Mouse (Mus musculus) C2C12 (cell line): ENCODE data around the gene AC131692.1. TPM values are rescaled to one million over a fixed set of nuclear protein-coding genes. Genes with fewer than 3 reads are reported as not detected.

Experiments
- H3K27me3 ChIP-seq: one replicate; pipeline ENCODE4 v1.6.1; 2011; ENCODE audit not compliant: control insufficient read depth, insufficient read depth, insufficient read length
- H3K36me3 ChIP-seq: one replicate; pipeline ENCODE4 v1.6.1; 2011; ENCODE audit not compliant: control insufficient read depth, insufficient read depth
- H3K4me3 ChIP-seq: one replicate; pipeline ENCODE4 v1.5.1; 2011; ENCODE audit warnings: mild to moderate bottlenecking, control low read depth; ENCODE audit not compliant: poor library complexity, insufficient read depth, severe bottlenecking
- H3K79me2 ChIP-seq: one replicate; pipeline ENCODE4 v1.6.1; 2011; ENCODE audit not compliant: control insufficient read depth, insufficient read depth
- H3K79me3 ChIP-seq: one replicate; pipeline ENCODE4 v1.6.1; 2011; ENCODE audit warnings: low read depth, control low read depth
- H3ac ChIP-seq: one replicate; pipeline ENCODE3; 2011; ENCODE audit warnings: low read depth; ENCODE audit not compliant: control insufficient read depth, insufficient read length
- CEBPB ChIP-seq: IDR thresholded peaks from one replicate; pipeline ENCODE4 v1.6.1; 2011; ENCODE audit warnings: low read depth, mild to moderate bottlenecking, control low read depth, moderate library complexity
- CTCF ChIP-seq: IDR thresholded peaks from one replicate; pipeline ENCODE4 v1.5.1; 2011; ENCODE audit not compliant: control insufficient read depth, insufficient read depth, insufficient read length
- FOSL1 ChIP-seq: IDR thresholded peaks from one replicate; pipeline ENCODE4 v1.8.0; 2011; ENCODE audit warnings: mild to moderate bottlenecking, low read length; ENCODE audit not compliant: poor library complexity, insufficient read depth, severe bottlenecking
- MAX ChIP-seq: IDR thresholded peaks from one replicate; pipeline ENCODE4 v1.6.1; 2011; ENCODE audit warnings: mild to moderate bottlenecking, control low read depth
- MYOD1 ChIP-seq: IDR thresholded peaks from one replicate; pipeline ENCODE4 v1.6.1; 2011; ENCODE audit warnings: low read depth; ENCODE audit not compliant: control insufficient read depth, insufficient read length
- MYOG ChIP-seq: IDR thresholded peaks from one replicate; pipeline ENCODE4 v1.6.1; 2011; ENCODE audit not compliant: control insufficient read depth, insufficient read length; ENCODE audit errors: extremely low read depth
- USF1 ChIP-seq: IDR thresholded peaks from one replicate; pipeline ENCODE4 v1.6.1; 2011; ENCODE audit warnings: low read depth, mild to moderate bottlenecking, control low read depth, moderate library complexity
- polyA plus RNA-seq: library from polyadenylated mRNA; unstranded; fragments of >200 nt; fragmentation: generic; extraction: Trizol; gene quantifications from one replicate; pipeline ENCODE4 v1.2.1, GENCODE M21; 2012; ENCODE audit warnings: missing spikeins

Gene AC131692.1
- polyA plus RNA-seq, 1 experiment: 0.36 TPM

- H3K36me3 ChIP-seq: peaks cover 9% of the 10 kb centered on the region
- H3K79me3 ChIP-seq: peaks cover 13% of the 10 kb centered on the region
- no peaks in the 10 kb centered on the region for H3K27me3 ChIP-seq
- peak overlapping the region; percentile 47 for H3ac ChIP-seq
- peak overlapping the region; percentile 30 for H3K4me3 ChIP-seq
- H3K79me2 ChIP-seq: peaks cover 18% of the 10 kb centered on the region
- TF ChIP-seq FOSL1 (no peak), MYOD1 (no peak)
These were observed 27.6 kb upstream of the AC131692.1 start for GRCm38 (mm10) chr19:6066571-6066970.

GRCm38 (mm10) chr19:6067011-6067723, 27.1 kb upstream of the AC131692.1 start:
- TF ChIP-seq USF1 (no peak), CEBPB (no peak), MYOG (no peak), CTCF (peak; percentile 92), MAX (no peak)
- Histone ChIP-seq H3ac (peak overlapping the region; percentile 47), H3K36me3 (peaks cover 9% of the 10 kb centered on the region), H3K79me3 (peaks cover 7% of the 10 kb centered on the region), H3K27me3 (no peaks in the 10 kb centered on the region), H3K79me2 (peaks cover 12% of the 10 kb centered on the region), H3K4me3 (peak overlapping the region; percentile 30)

- Histone ChIP-seq H3K79me2 (peaks cover 5% of the 10 kb centered on the region), H3K4me3 (peak within 1 kb of the TSS; percentile 30), H3ac (peak within 1 kb of the TSS; percentile 47), H3K79me3 (peaks cover 2% of the 10 kb centered on the region), H3K36me3 (peaks cover 9% of the 10 kb centered on the region), H3K27me3 (no peaks in the 10 kb centered on the region)
- no peak for TF ChIP-seq MAX
- TF ChIP-seq CTCF: no peak
- no peak for TF ChIP-seq MYOD1
- TF ChIP-seq MYOG: no peak
- TF ChIP-seq FOSL1: no peak
- no peak for TF ChIP-seq USF1
- TF ChIP-seq CEBPB: no peak
These were observed 26.3 kb upstream of the AC131692.1 start, which contains the start of gene Tm7sf2 for GRCm38 (mm10) chr19:6067724-6068415. TSS of gene Tm7sf2 (minus strand) at chr19:6068373.

- TF ChIP-seq MYOD1 (no peak), CEBPB (no peak), CTCF (no peak), MYOG (no peak), USF1 (no peak), FOSL1 (no peak)
- no peak overlapping the region for H3K4me3 ChIP-seq
- no peak overlapping the region for H3ac ChIP-seq
- H3K79me2 ChIP-seq: no peaks in the 10 kb centered on the region
- peaks cover 9% of the 10 kb centered on the region for H3K36me3 ChIP-seq
- no peaks in the 10 kb centered on the region for H3K27me3 ChIP-seq
- no peaks in the 10 kb centered on the region for H3K79me3 ChIP-seq
These were observed 25.3 kb upstream of the AC131692.1 start for GRCm38 (mm10) chr19:6068951-6069350.

GRCm38 (mm10) chr19:6069851-6070250, 24.4 kb upstream of the AC131692.1 start:
- Histone ChIP-seq H3K36me3 (peaks cover 15% of the 10 kb centered on the region), H3K27me3 (no peaks in the 10 kb centered on the region), H3K79me3 (no peaks in the 10 kb centered on the region), H3K79me2 (peaks cover 8% of the 10 kb centered on the region), H3ac (no peak overlapping the region), H3K4me3 (no peak overlapping the region)
- no peak for TF ChIP-seq CTCF
- TF ChIP-seq FOSL1: no peak
- no peak for TF ChIP-seq MAX
- TF ChIP-seq MYOD1: no peak
- TF ChIP-seq CEBPB: no peak
- TF ChIP-seq USF1: no peak
- no peak for TF ChIP-seq MYOG

- H3K4me3 ChIP-seq: no peak overlapping the region
- no peaks in the 10 kb centered on the region for H3K27me3 ChIP-seq
- peaks cover 16% of the 10 kb centered on the region for H3K36me3 ChIP-seq
- H3K79me2 ChIP-seq: peaks cover 16% of the 10 kb centered on the region
- TF ChIP-seq MAX: no peak
- TF ChIP-seq MYOD1: no peak
- no peak for TF ChIP-seq FOSL1
- TF ChIP-seq CTCF: no peak
- TF ChIP-seq USF1: no peak
- no peak for TF ChIP-seq CEBPB
- TF ChIP-seq MYOG: no peak
- H3ac ChIP-seq: no peak overlapping the region
- H3K79me3 ChIP-seq: no peaks in the 10 kb centered on the region
These were observed 23.5 kb upstream of the AC131692.1 start for GRCm38 (mm10) chr19:6070571-6071250.
